Mouse (Mus musculus) heart, embryonic 13.5 days (tissue): ENCODE measurements around the gene Dclk1. TPM values are rescaled to one million over a fixed set of nuclear protein-coding genes. Genes with fewer than 3 reads are reported as not detected.

Experiments
- ATAC-seq: fragments of 200-750 bp; cut with Nextera tagmentation; 2 replicates; pipeline ENCODE4 v1.8.0; 2017; ENCODE audit warnings: moderate TSS enrichment; ENCODE audit not compliant: insufficient number of reproducible peaks, low FRiP score, low TSS enrichment; ENCODE audit errors: extremely low read depth
- H3K27ac ChIP-seq: fragments of 300-500 bp; sonication (generic); replicated peaks from 2 replicates; pipeline ENCODE4 v1.5.1; 2015; ENCODE audit warnings: moderate library complexity, mild to moderate bottlenecking, inconsistent platforms
- H3K27me3 ChIP-seq: fragments of 300-500 bp; sonication (generic); replicated peaks from 2 replicates; pipeline ENCODE4 v1.6.1; 2015; ENCODE audit warnings: mild to moderate bottlenecking, inconsistent platforms
- H3K36me3 ChIP-seq: fragments of 300-500 bp; sonication (generic); 2 replicates; pipeline ENCODE4 v1.6.1; 2015; ENCODE audit warnings: mild to moderate bottlenecking, inconsistent platforms
- H3K4me1 ChIP-seq: fragments of 300-500 bp; sonication (generic); 2 replicates; pipeline ENCODE4 v1.6.1; 2015; ENCODE audit warnings: inconsistent platforms
- H3K4me2 ChIP-seq: fragments of 300-500 bp; sonication (generic); 2 replicates; pipeline ENCODE4 v1.6.1; 2015; ENCODE audit warnings: inconsistent platforms, mild to moderate bottlenecking, moderate library complexity
- H3K4me3 ChIP-seq: fragments of 300-500 bp; sonication (generic); 2 replicates; pipeline ENCODE4 v1.5.1; 2015; ENCODE audit warnings: moderate library complexity, mild to moderate bottlenecking, inconsistent platforms
- H3K9ac ChIP-seq: fragments of 300-500 bp; sonication (generic); 2 replicates; pipeline ENCODE4 v1.6.1; 2015; ENCODE audit warnings: inconsistent platforms, mild to moderate bottlenecking, moderate library complexity
- H3K9me3 ChIP-seq: fragments of 300-500 bp; sonication (generic); 2 replicates; pipeline ENCODE4 v1.6.1; 2016; ENCODE audit warnings: inconsistent platforms
- WGBS: fragments of 180-500 bp; shearing (Covaris S2); methylation state at CpG from one replicate; pipeline ENCODE4 v1.1.7; 2015; ENCODE audit warnings: mixed read lengths; 5-methylcytosine and 5-hydroxymethylcytosine counted together
- polyA plus RNA-seq: library from polyadenylated mRNA; unstranded; fragments of >200 nt; fragmentation: Nextera tagmentation; extraction: Ambion mirVana; gene quantifications from 2 replicates; pipeline ENCODE4 v1.2.1, GENCODE M21; 2015

Gene Dclk1
- polyA plus RNA-seq, 1 experiment from 2014 or later = 8.2 TPM

DNA sequence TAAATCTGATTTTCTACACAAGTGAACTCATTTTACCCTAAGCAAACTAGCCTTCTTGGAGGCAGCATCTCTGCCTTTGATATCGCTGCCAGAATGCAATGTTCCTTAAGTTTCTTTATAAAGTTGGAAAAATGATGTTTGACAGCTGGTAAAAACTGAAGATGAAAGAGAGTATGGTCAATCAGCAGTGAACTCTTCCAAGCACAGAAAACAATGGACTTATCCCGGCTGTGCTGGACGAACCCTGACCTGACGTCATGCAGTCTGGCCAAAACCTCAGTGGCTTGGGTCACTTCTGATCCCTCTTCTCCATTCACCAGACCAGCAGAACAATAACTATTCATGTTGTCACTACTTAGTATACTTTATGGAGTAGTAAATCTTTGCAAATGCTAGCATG lies 46.6 kb downstream of the Dclk1 start:
- H3K9me3 ChIP-seq = no peaks in the 10 kb centered on the region
- ATAC-seq = no peak
- no peak overlapping the region for H3K4me2 ChIP-seq
- H3K27me3 ChIP-seq = no peaks in the 10 kb centered on the region
- H3K27ac ChIP-seq = no peak overlapping the region
- H3K4me1 ChIP-seq = peaks cover 16% of the 10 kb centered on the region
- no peak overlapping the region for H3K9ac ChIP-seq
- no peak overlapping the region for H3K4me3 ChIP-seq
- 69% methylated on average over 4 of the region's 4 CpGs for WGBS
- H3K36me3 ChIP-seq = no peaks in the 10 kb centered on the region

- no peak overlapping the region for H3K9ac ChIP-seq
- no peak overlapping the region for H3K27ac ChIP-seq
- ATAC-seq = no peak
- no peaks in the 10 kb centered on the region for H3K27me3 ChIP-seq
- H3K4me1 ChIP-seq = no peaks in the 10 kb centered on the region
- H3K4me3 ChIP-seq = no peak overlapping the region
- WGBS = 74% methylated on average over 4 of the region's 4 CpGs
- no peaks in the 10 kb centered on the region for H3K9me3 ChIP-seq
- no peaks in the 10 kb centered on the region for H3K36me3 ChIP-seq
- no peak overlapping the region for H3K4me2 ChIP-seq
Observed at GRCm38 (mm10) chr3:55291964-55292363, 49.8 kb downstream of the Dclk1 start.

GRCm38 (mm10) chr3:55292783-55293430 lies 50.7 kb downstream of the Dclk1 start:
- Histone ChIP-seq H3K27me3 (no peaks in the 10 kb centered on the region), H3K4me1 (no peaks in the 10 kb centered on the region), H3K4me3 (no peak overlapping the region), H3K9ac (no peak overlapping the region), H3K9me3 (no peaks in the 10 kb centered on the region), H3K4me2 (no peak overlapping the region), H3K36me3 (no peaks in the 10 kb centered on the region), H3K27ac (no peak overlapping the region)
- WGBS = 73% methylated on average over 10 of the region's 10 CpGs
- ATAC-seq = no peak

- no peak overlapping the region for H3K4me2 ChIP-seq
Observed at GRCm38 (mm10) chr3:55305653-55306052, 63.5 kb downstream of the Dclk1 start.

GRCm38 (mm10) chr3:55307553-55308177 lies 65.5 kb downstream of the Dclk1 start:
- 56% methylated on average over 7 of the region's 7 CpGs for WGBS
- H3K4me1 ChIP-seq = no peaks in the 10 kb centered on the region
- no peaks in the 10 kb centered on the region for H3K27me3 ChIP-seq
- no peak overlapping the region for H3K27ac ChIP-seq
- H3K9ac ChIP-seq = no peak overlapping the region
- H3K36me3 ChIP-seq = no peaks in the 10 kb centered on the region
- no peaks in the 10 kb centered on the region for H3K9me3 ChIP-seq
- ATAC-seq = no peak
- H3K4me2 ChIP-seq = no peak overlapping the region
- H3K4me3 ChIP-seq = no peak overlapping the region

More at GRCm38 (mm10) chr3:55305653-55306052, 63.5 kb downstream of the Dclk1 start:
- H3K4me3 ChIP-seq = no peak overlapping the region
- no peaks in the 10 kb centered on the region for H3K36me3 ChIP-seq
- H3K9ac ChIP-seq = no peak overlapping the region
- H3K9me3 ChIP-seq = no peaks in the 10 kb centered on the region
- H3K27me3 ChIP-seq = no peaks in the 10 kb centered on the region
- ATAC-seq = no peak
- H3K27ac ChIP-seq = no peak overlapping the region
- no peaks in the 10 kb centered on the region for H3K4me1 ChIP-seq

- H3K4me2 ChIP-seq = no peak overlapping the region
- 60% methylated on average over 8 of the region's 8 CpGs for WGBS
- H3K27me3 ChIP-seq = no peaks in the 10 kb centered on the region
- H3K4me1 ChIP-seq = no peaks in the 10 kb centered on the region
- no peak for ATAC-seq
- H3K27ac ChIP-seq = no peak overlapping the region
- no peaks in the 10 kb centered on the region for H3K9me3 ChIP-seq
- H3K4me3 ChIP-seq = no peak overlapping the region
- H3K9ac ChIP-seq = no peak overlapping the region
- H3K36me3 ChIP-seq = no peaks in the 10 kb centered on the region
Observed at GRCm38 (mm10) chr3:55309961-55310360, 67.8 kb downstream of the Dclk1 start.

GRCm38 (mm10) chr3:55315827-55316226 lies 73.7 kb downstream of the Dclk1 start:
- no peak for ATAC-seq
- WGBS = 74% methylated on average over 8 of the region's 8 CpGs
- H3K9ac ChIP-seq = no peak overlapping the region

GRCm38 (mm10) chr3:55318021-55318420 lies 75.9 kb downstream of the Dclk1 start:
- whole genome bisulfite sequencing = 70% methylated on average over 1 of the region's 1 CpGs

More at GRCm38 (mm10) chr3:55315827-55316226, 73.7 kb downstream of the Dclk1 start:
- Histone ChIP-seq H3K27me3 (no peaks in the 10 kb centered on the region), H3K4me1 (no peaks in the 10 kb centered on the region), H3K27ac (no peak overlapping the region), H3K9me3 (no peaks in the 10 kb centered on the region), H3K36me3 (no peaks in the 10 kb centered on the region), H3K4me3 (no peak overlapping the region), H3K4me2 (no peak overlapping the region)

GRCm38 (mm10) chr3:55320572-55320971 lies 78.4 kb downstream of the Dclk1 start:
- H3K9ac ChIP-seq = no peak overlapping the region
- no peaks in the 10 kb centered on the region for H3K27me3 ChIP-seq
- H3K4me2 ChIP-seq = no peak overlapping the region
- WGBS = 82% methylated on average over 3 of the region's 3 CpGs
- no peak overlapping the region for H3K4me3 ChIP-seq
- H3K36me3 ChIP-seq = no peaks in the 10 kb centered on the region
- no peak for ATAC-seq
- no peaks in the 10 kb centered on the region for H3K4me1 ChIP-seq
- H3K9me3 ChIP-seq = peaks cover 4% of the 10 kb centered on the region; the same call in 1 of the 2 replicates
- H3K27ac ChIP-seq = no peak overlapping the region

More at GRCm38 (mm10) chr3:55318021-55318420, 75.9 kb downstream of the Dclk1 start:
- no peak for ATAC-seq
- no peak overlapping the region for H3K9ac ChIP-seq
- H3K27me3 ChIP-seq = no peaks in the 10 kb centered on the region
- no peaks in the 10 kb centered on the region for H3K9me3 ChIP-seq
- H3K4me1 ChIP-seq = no peaks in the 10 kb centered on the region
- no peak overlapping the region for H3K27ac ChIP-seq
- H3K36me3 ChIP-seq = no peaks in the 10 kb centered on the region
- no peak overlapping the region for H3K4me3 ChIP-seq
- H3K4me2 ChIP-seq = no peak overlapping the region

DNA sequence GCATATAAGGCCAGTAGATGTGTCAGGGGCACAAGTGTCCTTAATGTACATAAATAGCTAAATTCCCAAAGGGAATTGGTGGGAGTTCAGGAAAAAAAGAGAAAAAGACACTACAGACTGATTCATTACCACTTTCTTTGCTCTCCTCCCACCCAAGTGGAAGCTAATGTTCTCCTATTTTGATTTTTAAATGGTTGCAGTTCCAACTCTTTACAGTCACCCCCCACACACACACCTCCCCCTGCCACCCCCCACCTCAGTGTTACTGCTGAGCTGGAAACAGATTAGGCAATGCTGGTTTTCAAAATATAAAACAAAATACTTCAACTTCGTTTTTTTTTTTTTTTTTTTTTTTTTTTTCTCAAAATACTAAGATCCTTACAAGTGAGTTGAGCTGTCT lies 81.9 kb downstream of the Dclk1 start:
- Histone ChIP-seq H3K9me3 (peaks cover 4% of the 10 kb centered on the region; the same call in 1 of the 2 replicates), H3K36me3 (no peaks in the 10 kb centered on the region), H3K9ac (no peak overlapping the region), H3K4me3 (no peak overlapping the region), H3K4me1 (no peaks in the 10 kb centered on the region), H3K27me3 (no peaks in the 10 kb centered on the region), H3K27ac (no peak overlapping the region), H3K4me2 (no peak overlapping the region)
- no peak for ATAC-seq
- WGBS = 58% methylated on average over 1 of the region's 1 CpGs

GRCm38 (mm10) chr3:55330496-55330895 lies 88.3 kb downstream of the Dclk1 start:
- Histone ChIP-seq H3K27ac (no peak overlapping the region), H3K27me3 (no peaks in the 10 kb centered on the region), H3K9me3 (no peaks in the 10 kb centered on the region), H3K4me2 (no peak overlapping the region), H3K9ac (no peak overlapping the region), H3K4me1 (no peaks in the 10 kb centered on the region), H3K36me3 (no peaks in the 10 kb centered on the region), H3K4me3 (no peak overlapping the region)
- WGBS = 80% methylated on average over 4 of the region's 4 CpGs
- no peak for ATAC-seq

DNA sequence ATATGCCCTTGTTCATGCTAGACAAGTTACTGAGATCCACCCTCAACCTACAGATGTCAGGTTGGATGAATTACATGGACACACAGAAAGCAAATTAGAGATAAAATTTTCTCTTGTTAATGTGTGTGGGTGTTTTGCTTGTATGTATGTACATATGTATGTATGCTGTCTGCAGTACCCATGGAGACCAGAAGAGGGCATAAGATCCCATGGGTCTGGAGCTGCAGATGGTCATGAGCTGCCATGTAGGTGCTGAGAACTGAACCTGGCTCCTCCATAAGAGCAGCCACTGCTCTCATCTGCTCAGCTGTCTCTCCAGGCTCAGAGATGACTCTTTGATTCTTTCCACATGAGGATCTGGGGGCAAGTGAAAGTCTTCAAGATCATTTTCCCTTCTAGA lies 89.5 kb downstream of the Dclk1 start:
- H3K9ac ChIP-seq = no peak overlapping the region
- H3K4me1 ChIP-seq = no peaks in the 10 kb centered on the region
- no peak overlapping the region for H3K4me2 ChIP-seq
- no peak for ATAC-seq
- H3K9me3 ChIP-seq = no peaks in the 10 kb centered on the region
- H3K27ac ChIP-seq = no peak overlapping the region
- H3K36me3 ChIP-seq = no peaks in the 10 kb centered on the region
- no peak overlapping the region for H3K4me3 ChIP-seq
- H3K27me3 ChIP-seq = no peaks in the 10 kb centered on the region
